Mouse (Mus musculus): ENCODE data around the gene Sart3. TPM values are rescaled to one million over a fixed set of nuclear protein-coding genes. Genes with fewer than 3 reads are reported as not detected.

Sart3 gene
- polyA plus RNA-seq, 2 experiments = 12.7 to 15.0 TPM

GRCm38 (mm10) chr5:113761585-113761984, 10.7 kb downstream of the Sart3 start:
- no peak overlapping the region for H3K4me3 ChIP-seq (ENCODE audit: insufficient read depth in 1 of 2, low read depth in 2 of 2, low read length in 2 of 2)
- peaks cover 49% of the 10 kb centered on the region for H3K36me3 ChIP-seq (replicated peaks; ENCODE audit: control insufficient read depth, insufficient read depth, low read depth)
- ATAC-seq (ENCODE audit: insufficient read depth) (no peak), DNase-seq (ENCODE audit: low read depth in 3 of 3, low spot score in 3 of 3) (no peak)
- H3K27ac ChIP-seq = no peak overlapping the region
- no peaks in the 10 kb centered on the region for H3K4me1 ChIP-seq (replicated peaks; ENCODE audit: control insufficient read depth in 2 of 2, insufficient read depth in 2 of 2, low read length in 1 of 2)
- WGBS (ENCODE audit: insufficient replicate concordance) = 70% methylated on average over 2 of the region's 2 CpGs
- H3K9ac ChIP-seq (replicated peaks) = no peak overlapping the region
- no peaks in the 10 kb centered on the region for H3K9me3 ChIP-seq (ENCODE audit: control insufficient read depth, low read length)
- H3K4me2 ChIP-seq (ENCODE audit: low read depth) = no peak overlapping the region
- TF ChIP-seq EP300 (IDR thresholded peaks at IDR 0.05; ENCODE audit: low read depth) (no peak), CTCF (IDR thresholded peaks at IDR 0.05; ENCODE audit: low read depth) (no peak)
- no peaks in the 10 kb centered on the region for H3K27me3 ChIP-seq (ENCODE audit: control insufficient read depth, insufficient read depth, low read length)

- no peaks in the 10 kb centered on the region for H3K27me3 ChIP-seq (ENCODE audit: control insufficient read depth, insufficient read depth, low read length)
- H3K4me2 ChIP-seq (ENCODE audit: low read depth) = no peak overlapping the region
- no peak overlapping the region for H3K4me3 ChIP-seq (ENCODE audit: insufficient read depth in 1 of 2, low read depth in 2 of 2, low read length in 2 of 2)
- no peak overlapping the region for H3K27ac ChIP-seq
- H3K9ac ChIP-seq (replicated peaks) = no peak overlapping the region
- no peak for DNase-seq (ENCODE audit: low read depth in 3 of 3, low spot score in 3 of 3)
- TF ChIP-seq CTCF (IDR thresholded peaks at IDR 0.05; ENCODE audit: low read depth) (no peak), EP300 (IDR thresholded peaks at IDR 0.05; ENCODE audit: low read depth) (no peak)
- H3K36me3 ChIP-seq (replicated peaks; ENCODE audit: control insufficient read depth, insufficient read depth, low read depth) = peaks cover 73% of the 10 kb centered on the region
- ATAC-seq (ENCODE audit: insufficient read depth) = no peak
- H3K9me3 ChIP-seq (ENCODE audit: control insufficient read depth, low read length) = no peaks in the 10 kb centered on the region
- WGBS (ENCODE audit: insufficient replicate concordance) = 84% methylated on average over 15 of the region's 15 CpGs
- H3K4me1 ChIP-seq (replicated peaks; ENCODE audit: control insufficient read depth in 2 of 2, insufficient read depth in 2 of 2, low read length in 1 of 2) = no peaks in the 10 kb centered on the region
Observed at GRCm38 (mm10) chr5:113755347-113756030, 16.8 kb downstream of the Sart3 start.

- DNase-seq (ENCODE audit: low read depth in 3 of 3, low spot score in 3 of 3) = no peak
- no peaks in the 10 kb centered on the region for H3K9me3 ChIP-seq (ENCODE audit: control insufficient read depth, low read length)
- H3K27me3 ChIP-seq (ENCODE audit: control insufficient read depth, insufficient read depth, low read length) = no peaks in the 10 kb centered on the region
- H3K4me2 ChIP-seq (ENCODE audit: low read depth) = no peak overlapping the region
- H3K4me1 ChIP-seq (replicated peaks; ENCODE audit: control insufficient read depth in 2 of 2, insufficient read depth in 2 of 2, low read length in 1 of 2) = no peaks in the 10 kb centered on the region
- no peak overlapping the region for H3K9ac ChIP-seq (replicated peaks)
- WGBS (ENCODE audit: insufficient replicate concordance) = 85% methylated on average over 9 of the region's 9 CpGs
- no peak overlapping the region for H3K4me3 ChIP-seq (ENCODE audit: insufficient read depth in 1 of 2, low read depth in 2 of 2, low read length in 2 of 2)
- TF ChIP-seq EP300 (IDR thresholded peaks at IDR 0.05; ENCODE audit: low read depth) (no peak), CTCF (IDR thresholded peaks at IDR 0.05; ENCODE audit: low read depth) (no peak)
- no peak for ATAC-seq (ENCODE audit: insufficient read depth)
- H3K36me3 ChIP-seq (replicated peaks; ENCODE audit: control insufficient read depth, insufficient read depth, low read depth) = peaks cover 78% of the 10 kb centered on the region
- no peak overlapping the region for H3K27ac ChIP-seq
Observed at GRCm38 (mm10) chr5:113751521-113752157, 20.7 kb downstream of the Sart3 start.

GRCm38 (mm10) chr5:113748556-113749331, 23.6 kb downstream of the Sart3 start:
- WGBS (ENCODE audit: insufficient replicate concordance) = 88% methylated on average over 13 of the region's 13 CpGs
- peaks cover 86% of the 10 kb centered on the region for H3K36me3 ChIP-seq (replicated peaks; ENCODE audit: control insufficient read depth, insufficient read depth, low read depth)
- H3K27ac ChIP-seq = no peak overlapping the region
- DNase-seq (ENCODE audit: low read depth in 3 of 3, low spot score in 3 of 3) (no peak), ATAC-seq (ENCODE audit: insufficient read depth) (no peak)
- H3K9ac ChIP-seq (replicated peaks) = no peak overlapping the region
- H3K27me3 ChIP-seq (ENCODE audit: control insufficient read depth, insufficient read depth, low read length) = no peaks in the 10 kb centered on the region
- H3K4me3 ChIP-seq (ENCODE audit: insufficient read depth in 1 of 2, low read depth in 2 of 2, low read length in 2 of 2) = no peak overlapping the region
- no peak for TF ChIP-seq CTCF (IDR thresholded peaks at IDR 0.05; ENCODE audit: low read depth)
- TF ChIP-seq EP300 (IDR thresholded peaks at IDR 0.05; ENCODE audit: low read depth) = no peak
- H3K9me3 ChIP-seq (ENCODE audit: control insufficient read depth, low read length) = no peaks in the 10 kb centered on the region
- no peaks in the 10 kb centered on the region for H3K4me1 ChIP-seq (replicated peaks; ENCODE audit: control insufficient read depth in 2 of 2, insufficient read depth in 2 of 2, low read length in 1 of 2)
- no peak overlapping the region for H3K4me2 ChIP-seq (ENCODE audit: low read depth)

- H3K4me1 ChIP-seq (replicated peaks; ENCODE audit: control insufficient read depth in 2 of 2, insufficient read depth in 2 of 2, low read length in 1 of 2) = no peaks in the 10 kb centered on the region
- 83% methylated on average over 5 of the region's 5 CpGs for WGBS (ENCODE audit: insufficient replicate concordance)
- TF ChIP-seq EP300 (IDR thresholded peaks at IDR 0.05; ENCODE audit: low read depth) = no peak
- TF ChIP-seq CTCF (IDR thresholded peaks at IDR 0.05; ENCODE audit: low read depth) = peak; percentile 53
- no peak overlapping the region for H3K4me3 ChIP-seq (ENCODE audit: insufficient read depth in 1 of 2, low read depth in 2 of 2, low read length in 2 of 2)
- H3K36me3 ChIP-seq (replicated peaks; ENCODE audit: control insufficient read depth, insufficient read depth, low read depth) = peaks cover 86% of the 10 kb centered on the region
- H3K27ac ChIP-seq = no peak overlapping the region
- no peak for DNase-seq (ENCODE audit: low read depth in 3 of 3, low spot score in 3 of 3)
- H3K9me3 ChIP-seq (ENCODE audit: control insufficient read depth, low read length) = no peaks in the 10 kb centered on the region
- no peak overlapping the region for H3K4me2 ChIP-seq (ENCODE audit: low read depth)
- H3K27me3 ChIP-seq (ENCODE audit: control insufficient read depth, insufficient read depth, low read length) = no peaks in the 10 kb centered on the region
- ATAC-seq (ENCODE audit: insufficient read depth) = no peak
- H3K9ac ChIP-seq (replicated peaks) = no peak overlapping the region
Observed at GRCm38 (mm10) chr5:113747629-113748028, 24.7 kb downstream of the Sart3 start.

Data from liver, embryonic 14.5 days (tissue).